Mouse (Mus musculus): Measurements from ENCODE around the gene Arvcf.

GRCm38 (mm10) chr16:18353106-18353505 is 5.1 kb downstream of the Arvcf start:
- TF ChIP-seq CTCF (IDR thresholded peaks at IDR 0.05; ENCODE audit: low read depth) (peak; percentile 80), EP300 (IDR thresholded peaks at IDR 0.05; ENCODE audit: low read depth) (peak; percentile 83)
